8 mouse cellular contexts compared by ENCODE assay signal in genomic region chr1:111864779-111865165, GRCm38 (mm10). TPM values are rescaled to one million over a fixed set of nuclear protein-coding genes. Genes with fewer than 3 reads are reported as not detected.
DNase-seq lines count a peak whose midpoint lies in the region; ATAC-seq and TF ChIP-seq lines count a peak whose summit lies in the region.

Gene Dsel (minus strand): TSS chr1:111864918.

- H3K36me3 ChIP-seq in lung, embryonic 14.5 days (ENCODE audit: insufficient read depth), result peaks cover 3% of the 10 kb centered on the region; the same call in 1 of the 2 replicates

- H3K9ac ChIP-seq in lung, embryonic 14.5 days, result peak within 1 kb of the TSS; percentile 77

- no peaks in the 10 kb centered on the region for H3K27me3 ChIP-seq in lung, embryonic 14.5 days (ENCODE audit: insufficient read depth, low read length)

- peak within 1 kb of the TSS; percentile 63 for H3K4me3 ChIP-seq in lung, embryonic 14.5 days (ENCODE audit: low read depth, low read length)

- ATAC-seq in frontal cortex, adult (ENCODE audit: low TSS enrichment), result peak; percentile 91
- ATAC-seq in hematopoietic stem cell, adult 5-6 weeks (replicated peaks in 1 of 2; ENCODE audit: insufficient read depth in 1 of 2, low FRiP score in 2 of 2, low TSS enrichment in 1 of 2, low read depth in 1 of 2, poor library complexity in 2 of 2, severe bottlenecking in 2 of 2), result peak; percentile 93 to 94
- ATAC-seq in lung, embryonic 14.5 days (ENCODE audit: insufficient read depth), result peak; percentile 98
- ATAC-seq in neutrophil, adult 5-6 weeks (ENCODE audit: extremely low read depth, insufficient number of reproducible peaks, low FRiP score, poor library complexity, severe bottlenecking), result peak; percentile 61

- H3K4me1 ChIP-seq in lung, embryonic 14.5 days (ENCODE audit: insufficient read depth), result no peaks in the 10 kb centered on the region

- peak; percentile 98 for DNase-seq in NIH3T3 (ENCODE audit: low read depth)
- peak; percentile 90 for DNase-seq in cerebellum, adult 9-11 months
- DNase-seq in layer of hippocampus, adult 8-10 months (ENCODE audit: low spot score in 2 of 2), result peak; percentile 82 to 86
- peak; percentile 97 for DNase-seq in lung, embryonic 14.5 days
- peak; percentile 93 for DNase-seq in testis, postnatal 14 days (ENCODE audit: low spot score)

- H3K4me2 ChIP-seq in lung, embryonic 14.5 days, result peak within 1 kb of the TSS; percentile 71

- no peak for TF ChIP-seq CTCF in lung, embryonic 14.5 days (IDR thresholded peaks at IDR 0.05; ENCODE audit: low read depth)

- H3K27ac ChIP-seq in lung, embryonic 14.5 days (ENCODE audit: low read depth), result peak within 1 kb of the TSS; percentile 97

- under 1% methylated on average over 33 of the region's 33 CpGs for WGBS in lung, embryonic 14.5 days

- no peaks in the 10 kb centered on the region for H3K9me3 ChIP-seq in lung, embryonic 14.5 days (ENCODE audit: low read depth, low read length)

RNA-seq across cellular contexts. Expression of gene Dsel, which starts in this region (rescaled TPM):
- 8.5 and 9.5 TPM in 2 replicates for total RNA-seq in hematopoietic stem cell, adult 5-6 weeks (2017)
- total RNA-seq in layer of hippocampus, adult 8-10 months (2022), result 10 to 100 TPM; 17.4 to 23.8 (median 20.9) TPM
- polyA plus RNA-seq in lung, embryonic 14.5 days (2014; fragmentation: Nextera tagmentation; extraction: Ambion mirVana), result 13.2 and 14.2 TPM in 2 replicates
- 0.86 and 0.93 TPM in 2 replicates for total RNA-seq in neutrophil, adult 5-6 weeks (2017)

Comparison
In these comparisons a context has a peak if more than half of its experiments do, and no peak if none do; other contexts are left out.
1. Peak in every context shown above with its lines: DNase-seq, ATAC-seq, H3K4me3 ChIP-seq and H3K27ac ChIP-seq.
2. Peak in ATAC-seq in neutrophil, adult 5-6 weeks; RNA of the gene not detected or under 1 TPM.